Mouse (Mus musculus) hindbrain, embryonic 15.5 days (tissue): ENCODE results near the gene Spata31d1a. TPM values are rescaled to one million over a fixed set of nuclear protein-coding genes. Genes with fewer than 3 reads are reported as not detected.
A peak's percentile ranks its signal among the peaks of the same experiment; 100 is the strongest.

Source experiments
- ATAC-seq: fragments of 200-750 bp; cut with Nextera tagmentation; 2 replicates; pipeline ENCODE4 v1.8.0; 2017; ENCODE audit warnings: low read depth, moderate number of reproducible peaks, moderate TSS enrichment; ENCODE audit not compliant: low FRiP score
- H3K27ac ChIP-seq: fragments of 300-500 bp; sonication (generic); replicated peaks from 2 replicates; pipeline ENCODE4 v1.5.1; 2015; ENCODE audit warnings: mild to moderate bottlenecking, inconsistent platforms
- H3K27me3 ChIP-seq: fragments of 300-500 bp; sonication (generic); 2 replicates; pipeline ENCODE4 v1.6.1; 2015; ENCODE audit warnings: control low read depth, inconsistent platforms
- H3K36me3 ChIP-seq: fragments of 300-500 bp; sonication (generic); 2 replicates; pipeline ENCODE4 v1.6.1; 2015; ENCODE audit warnings: control low read depth, inconsistent platforms
- H3K4me1 ChIP-seq: fragments of 300-500 bp; sonication (generic); replicated peaks from 2 replicates; pipeline ENCODE4 v1.6.1; 2015; ENCODE audit warnings: control low read depth, inconsistent platforms
- H3K4me2 ChIP-seq: fragments of 300-500 bp; sonication (generic); 2 replicates; pipeline ENCODE4 v1.6.1; 2015; ENCODE audit warnings: moderate library complexity, mild to moderate bottlenecking, inconsistent platforms
- H3K4me3 ChIP-seq: fragments of 300-500 bp; sonication (generic); 2 replicates; pipeline ENCODE4 v1.5.1; 2015; ENCODE audit warnings: mild to moderate bottlenecking, inconsistent platforms
- H3K9ac ChIP-seq: fragments of 300-500 bp; sonication (generic); 2 replicates; pipeline ENCODE4 v1.6.1; 2015; ENCODE audit warnings: inconsistent platforms
- H3K9me3 ChIP-seq: fragments of 300-500 bp; sonication (generic); 2 replicates; pipeline ENCODE4 v1.6.1; 2016; ENCODE audit warnings: control low read depth, inconsistent platforms
- WGBS: fragments of 180-500 bp; shearing (Covaris S2); methylation state at CpG from one replicate; pipeline ENCODE4 v1.1.7; 2015; 5-methylcytosine and 5-hydroxymethylcytosine counted together
- polyA plus RNA-seq: library from polyadenylated mRNA; unstranded; fragments of >200 nt; fragmentation: Nextera tagmentation; extraction: Ambion mirVana; gene quantifications from 2 replicates; pipeline ENCODE4 v1.2.1, GENCODE M21; 2015

Spata31d1a gene
- polyA plus RNA-seq, 1 experiment from 2014 or later = not detected

DNA sequence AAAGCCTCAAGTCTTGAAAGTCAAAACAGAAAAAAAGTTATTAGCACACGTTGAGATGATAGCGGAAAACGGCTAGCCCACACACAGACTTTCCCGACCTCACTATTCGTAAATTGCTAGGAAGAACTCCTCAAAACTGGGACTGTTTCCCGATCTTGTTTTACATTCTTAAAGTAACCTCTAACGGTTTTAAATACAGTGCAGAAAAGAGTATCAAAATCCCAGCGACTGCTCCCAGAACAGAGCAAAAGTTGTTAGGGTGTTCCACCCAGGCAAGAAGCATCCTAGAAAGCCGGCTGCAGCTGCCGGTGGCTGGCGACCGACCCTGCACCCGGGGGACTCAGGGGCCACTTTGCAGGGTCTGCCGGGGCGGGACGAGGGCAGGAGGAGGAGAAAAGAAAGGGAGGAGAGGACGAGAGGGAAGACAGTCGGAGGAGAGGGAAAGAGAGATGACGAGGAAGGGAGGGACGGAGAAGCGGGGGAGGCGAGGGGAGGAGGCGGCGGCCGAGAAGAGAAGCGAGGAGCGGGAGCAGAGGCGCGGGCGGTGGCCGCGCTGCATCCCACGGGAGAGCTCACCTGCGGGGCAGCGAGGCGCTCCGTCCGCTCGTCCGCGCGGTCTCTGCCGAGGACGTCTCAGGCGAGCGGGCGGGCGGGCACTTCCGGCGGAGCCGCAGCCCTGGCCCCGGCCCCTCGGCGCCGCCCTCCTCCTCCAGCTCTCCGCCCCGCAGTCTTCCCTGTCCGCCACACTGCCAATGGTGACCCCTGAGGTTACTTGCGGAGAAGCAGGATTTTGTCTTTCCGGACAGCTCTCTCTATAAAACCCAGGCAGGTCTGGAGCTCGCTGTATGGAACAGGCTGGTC lies 34.7 kb downstream of the Spata31d1a start, which contains the start of gene Golm1:
Gene Golm1 (minus strand): TSS at position 661 of the 861 bp plus-strand sequence.
- Histone ChIP-seq H3K4me1 (peaks cover 26% of the 10 kb centered on the region), H3K27ac (peak within 1 kb of the TSS; percentile 71), H3K27me3 (no peaks in the 10 kb centered on the region), H3K9me3 (no peaks in the 10 kb centered on the region), H3K36me3 (no peaks in the 10 kb centered on the region), H3K9ac (peak within 1 kb of the TSS; percentile 63), H3K4me2 (peak within 1 kb of the TSS; percentile 76), H3K4me3 (peak within 1 kb of the TSS; percentile 72)
- ATAC-seq = peak; percentile 54
- under 1% methylated on average over 46 of the region's 61 CpGs for WGBS

DNA sequence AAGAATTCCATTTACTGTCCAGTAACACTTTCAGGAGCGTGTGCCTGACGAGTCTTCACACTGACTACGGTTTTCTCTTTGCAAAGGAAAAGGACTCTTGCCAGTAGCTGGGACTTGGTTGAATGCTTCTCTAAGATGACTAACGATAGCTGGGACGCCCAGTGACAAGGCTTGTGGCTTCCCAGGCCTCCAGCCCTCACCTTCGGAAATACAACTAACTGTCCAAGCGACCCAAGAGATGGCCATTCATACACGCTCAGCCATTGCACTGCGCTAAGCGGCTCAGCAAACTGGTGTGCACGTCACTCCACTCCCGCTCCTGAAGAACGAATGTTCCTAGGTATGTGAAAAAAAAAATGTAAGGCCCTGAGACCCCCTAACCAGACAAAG lies 35.4 kb downstream of the Spata31d1a start:
- Histone ChIP-seq H3K4me2 (peak overlapping the region; percentile 76), H3K4me1 (peaks cover 26% of the 10 kb centered on the region), H3K4me3 (peak overlapping the region; percentile 72), H3K9me3 (no peaks in the 10 kb centered on the region), H3K27ac (peak overlapping the region; percentile 71), H3K27me3 (no peaks in the 10 kb centered on the region), H3K36me3 (no peaks in the 10 kb centered on the region), H3K9ac (peak overlapping the region; percentile 63)
- under 1% methylated on average over 13 of the region's 13 CpGs for WGBS
- ATAC-seq = no peak

DNA sequence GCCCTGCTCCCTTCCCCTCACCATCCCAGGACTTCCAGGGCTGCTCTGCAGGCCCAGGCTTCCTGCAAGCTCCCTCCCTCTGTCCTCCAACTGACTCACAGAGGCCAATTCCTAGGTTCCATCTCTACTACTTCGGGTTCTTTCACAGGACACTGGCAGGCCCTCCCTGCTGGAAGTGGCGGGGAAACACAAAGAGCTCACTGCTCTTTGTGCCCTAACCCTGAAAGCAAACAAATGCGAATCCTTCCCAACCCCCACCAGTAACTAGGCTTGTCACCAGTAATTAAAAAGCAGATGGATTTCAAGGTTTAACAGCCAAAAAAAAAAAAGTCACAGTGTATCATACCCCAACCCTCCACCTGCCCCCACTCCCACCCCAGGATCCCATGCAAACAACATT lies 35.9 kb downstream of the Spata31d1a start:
- 2% methylated on average over 3 of the region's 3 CpGs for WGBS
- no peak for ATAC-seq
- H3K4me3 ChIP-seq = peak overlapping the region; percentile 72
- no peaks in the 10 kb centered on the region for H3K9me3 ChIP-seq
- H3K36me3 ChIP-seq = no peaks in the 10 kb centered on the region
- H3K9ac ChIP-seq = peak overlapping the region; percentile 25; the same call in 1 of the 2 replicates
- no peaks in the 10 kb centered on the region for H3K27me3 ChIP-seq
- H3K27ac ChIP-seq = peak overlapping the region; percentile 45; the same call in 1 of the 2 replicates
- H3K4me2 ChIP-seq = peak overlapping the region; percentile 76
- H3K4me1 ChIP-seq = peaks cover 26% of the 10 kb centered on the region

DNA sequence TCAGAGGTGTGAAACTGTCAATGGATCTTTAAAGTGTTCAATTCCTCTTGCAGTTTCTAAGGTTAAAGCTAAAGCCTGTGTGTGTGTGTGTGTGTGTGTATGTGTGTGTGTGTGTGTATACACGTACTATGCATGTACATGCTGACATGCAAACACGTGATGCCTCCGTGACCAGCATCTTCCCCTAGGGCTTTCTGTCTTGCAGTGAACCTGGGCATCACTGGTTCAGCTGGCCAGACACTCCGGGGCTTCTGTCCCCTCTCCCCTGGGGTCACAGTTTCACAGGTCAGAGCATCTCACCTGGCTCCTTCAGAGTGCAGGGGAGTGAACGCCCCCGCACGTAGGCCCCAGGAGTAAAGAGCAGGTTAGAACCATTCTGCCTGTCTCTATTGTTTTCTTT lies 36.5 kb downstream of the Spata31d1a start:
- Histone ChIP-seq H3K9me3 (no peaks in the 10 kb centered on the region), H3K4me3 (0 out of 2 replicates have a peak overlapping the region, but pooled peaks have one; percentile 7), H3K4me1 (peaks cover 26% of the 10 kb centered on the region), H3K27me3 (no peaks in the 10 kb centered on the region), H3K27ac (no peak overlapping the region), H3K9ac (no peak overlapping the region), H3K4me2 (peak overlapping the region; percentile 76), H3K36me3 (no peaks in the 10 kb centered on the region)
- ATAC-seq = no peak
- WGBS = 15% methylated on average over 7 of the region's 7 CpGs

DNA sequence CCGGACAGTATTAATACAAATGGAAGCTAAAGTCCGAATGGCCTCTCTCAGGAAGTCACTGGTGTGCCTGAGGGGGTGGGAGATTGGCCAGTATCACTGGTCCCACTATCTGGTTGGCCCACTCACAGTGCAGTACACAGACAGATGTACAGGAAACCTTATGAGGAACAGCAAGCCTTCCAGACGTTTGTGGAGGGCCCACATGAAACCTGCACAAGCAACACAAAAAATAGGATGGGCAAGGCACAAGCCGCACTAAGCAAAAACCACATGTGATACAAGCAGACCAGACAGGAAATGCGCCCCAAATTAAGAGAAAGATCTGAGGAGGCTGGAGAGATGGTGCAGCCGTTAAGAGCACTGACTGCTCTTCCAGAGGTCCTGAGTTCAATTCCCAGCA lies 37.9 kb downstream of the Spata31d1a start:
- Histone ChIP-seq H3K9me3 (no peaks in the 10 kb centered on the region), H3K4me1 (peaks cover 26% of the 10 kb centered on the region), H3K36me3 (no peaks in the 10 kb centered on the region), H3K4me2 (no peak overlapping the region), H3K27me3 (no peaks in the 10 kb centered on the region), H3K27ac (no peak overlapping the region), H3K9ac (no peak overlapping the region), H3K4me3 (no peak overlapping the region)
- 63% methylated on average over 6 of the region's 6 CpGs for WGBS
- ATAC-seq = no peak

DNA sequence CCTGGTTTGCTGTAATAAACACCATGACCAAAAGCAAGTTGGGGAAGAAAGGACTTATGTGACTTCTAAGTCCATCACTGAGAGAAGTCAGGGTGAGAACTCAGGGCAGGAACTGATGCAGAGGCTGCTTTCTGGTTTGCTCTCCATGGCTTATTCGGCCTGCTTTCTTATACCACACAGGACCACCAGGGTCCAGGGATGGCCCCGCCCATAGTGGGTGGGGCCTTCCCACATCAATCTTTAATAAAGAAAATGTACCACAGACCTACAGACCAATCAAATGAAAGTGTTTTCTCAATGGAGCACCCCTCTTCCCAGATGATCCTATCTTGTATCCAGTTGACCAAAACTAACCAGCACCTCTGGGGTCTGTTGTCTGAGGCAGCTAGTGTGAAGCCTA lies 38.6 kb downstream of the Spata31d1a start:
- no peaks in the 10 kb centered on the region for H3K27me3 ChIP-seq
- H3K27ac ChIP-seq = no peak overlapping the region
- WGBS = 53% methylated on average over 2 of the region's 2 CpGs
- H3K36me3 ChIP-seq = no peaks in the 10 kb centered on the region
- H3K9ac ChIP-seq = no peak overlapping the region
- ATAC-seq = no peak
- peaks cover 26% of the 10 kb centered on the region for H3K4me1 ChIP-seq
- H3K4me2 ChIP-seq = no peak overlapping the region
- no peak overlapping the region for H3K4me3 ChIP-seq
- H3K9me3 ChIP-seq = no peaks in the 10 kb centered on the region

DNA sequence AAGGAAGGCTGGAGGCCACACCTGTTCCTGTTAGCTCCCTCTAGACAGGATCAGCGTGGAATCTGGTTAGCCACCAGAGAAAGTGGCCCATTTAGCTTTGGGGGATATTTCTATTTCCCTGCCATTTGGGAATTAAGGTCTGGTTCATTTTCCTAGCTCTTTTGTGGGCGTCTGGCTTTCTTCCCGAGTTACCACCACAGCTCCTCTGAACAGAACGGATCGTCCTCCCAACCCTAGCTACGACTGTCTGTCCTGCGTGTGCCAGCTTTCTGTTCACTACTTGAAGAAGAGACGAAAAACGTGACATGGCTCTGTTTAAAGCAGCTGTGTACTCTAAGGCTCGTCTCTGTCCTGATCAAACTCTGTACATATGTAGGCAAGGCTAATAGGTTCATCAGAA lies 40.2 kb downstream of the Spata31d1a start:
- no peak overlapping the region for H3K4me3 ChIP-seq
- no peak overlapping the region for H3K9ac ChIP-seq
- no peak overlapping the region for H3K27ac ChIP-seq
- no peaks in the 10 kb centered on the region for H3K9me3 ChIP-seq
- H3K4me1 ChIP-seq = peaks cover 25% of the 10 kb centered on the region
- no peaks in the 10 kb centered on the region for H3K27me3 ChIP-seq
- no peak for ATAC-seq
- no peak overlapping the region for H3K4me2 ChIP-seq
- 72% methylated on average over 10 of the region's 10 CpGs for WGBS
- no peaks in the 10 kb centered on the region for H3K36me3 ChIP-seq

DNA sequence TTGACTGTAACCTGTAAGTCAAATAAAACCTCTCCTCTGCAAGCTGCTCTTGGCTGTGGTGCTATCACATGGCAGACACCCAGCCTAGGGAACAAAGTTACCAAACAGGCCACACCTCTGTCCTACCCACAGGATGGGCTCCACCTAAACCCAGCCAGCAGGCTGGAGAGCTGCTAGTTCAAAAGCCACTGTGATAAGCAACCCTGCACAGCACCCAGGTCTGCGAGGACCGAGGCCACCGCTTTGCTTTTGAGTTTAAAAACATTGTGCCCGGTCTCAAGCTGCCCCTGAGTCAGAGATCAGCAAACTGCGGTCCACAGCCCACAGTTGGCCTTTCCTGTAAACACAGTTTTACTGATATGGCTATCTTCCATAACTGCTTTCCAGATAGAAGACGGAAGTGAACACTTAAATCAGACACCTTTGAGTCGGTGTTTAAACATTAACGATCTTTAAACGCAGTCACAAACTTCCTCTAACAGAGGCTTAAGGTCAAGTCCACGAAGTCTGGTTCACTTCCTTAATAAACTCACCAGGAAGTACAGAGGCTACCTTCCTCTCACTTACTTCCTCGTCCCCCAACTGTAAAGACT lies 41.5 kb downstream of the Spata31d1a start:
- Histone ChIP-seq H3K27ac (no peak overlapping the region; the same call in 1 of the 2 replicates), H3K9ac (no peak overlapping the region), H3K27me3 (no peaks in the 10 kb centered on the region), H3K4me1 (peaks cover 12% of the 10 kb centered on the region), H3K9me3 (no peaks in the 10 kb centered on the region), H3K36me3 (0 out of 2 replicates have a peak, but pooled peaks cover 1% of the 10 kb centered on the region), H3K4me3 (no peak overlapping the region), H3K4me2 (no peak overlapping the region)
- ATAC-seq = no peak
- 85% methylated on average over 11 of the region's 11 CpGs for WGBS

DNA sequence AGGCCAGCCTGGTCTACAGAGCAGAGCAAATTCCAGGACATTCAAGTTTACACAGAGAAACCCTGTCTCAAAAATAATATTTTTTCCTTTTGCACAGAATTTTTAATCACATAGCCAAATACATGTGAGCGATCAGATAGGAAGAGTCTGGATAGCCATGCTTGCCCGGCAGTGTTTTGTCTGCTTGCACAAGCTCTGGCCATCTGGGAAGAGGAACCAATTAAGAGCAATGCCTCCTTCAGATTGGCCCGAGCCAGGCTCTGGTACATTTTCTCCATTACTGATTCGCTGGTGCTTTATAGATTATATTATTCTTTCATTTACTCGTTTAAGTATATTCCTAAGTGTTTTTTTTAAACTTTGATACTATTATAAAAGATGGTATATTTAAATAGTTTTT lies 42.4 kb downstream of the Spata31d1a start:
- no peak for ATAC-seq
- H3K36me3 ChIP-seq = 0 out of 2 replicates have a peak, but pooled peaks cover 3% of the 10 kb centered on the region
- H3K9me3 ChIP-seq = no peaks in the 10 kb centered on the region
- no peaks in the 10 kb centered on the region for H3K27me3 ChIP-seq
- no peak overlapping the region for H3K4me2 ChIP-seq
- H3K4me1 ChIP-seq = peaks cover 7% of the 10 kb centered on the region
- 77% methylated on average over 5 of the region's 5 CpGs for WGBS
- H3K27ac ChIP-seq = no peak overlapping the region
- H3K4me3 ChIP-seq = no peak overlapping the region
- no peak overlapping the region for H3K9ac ChIP-seq

DNA sequence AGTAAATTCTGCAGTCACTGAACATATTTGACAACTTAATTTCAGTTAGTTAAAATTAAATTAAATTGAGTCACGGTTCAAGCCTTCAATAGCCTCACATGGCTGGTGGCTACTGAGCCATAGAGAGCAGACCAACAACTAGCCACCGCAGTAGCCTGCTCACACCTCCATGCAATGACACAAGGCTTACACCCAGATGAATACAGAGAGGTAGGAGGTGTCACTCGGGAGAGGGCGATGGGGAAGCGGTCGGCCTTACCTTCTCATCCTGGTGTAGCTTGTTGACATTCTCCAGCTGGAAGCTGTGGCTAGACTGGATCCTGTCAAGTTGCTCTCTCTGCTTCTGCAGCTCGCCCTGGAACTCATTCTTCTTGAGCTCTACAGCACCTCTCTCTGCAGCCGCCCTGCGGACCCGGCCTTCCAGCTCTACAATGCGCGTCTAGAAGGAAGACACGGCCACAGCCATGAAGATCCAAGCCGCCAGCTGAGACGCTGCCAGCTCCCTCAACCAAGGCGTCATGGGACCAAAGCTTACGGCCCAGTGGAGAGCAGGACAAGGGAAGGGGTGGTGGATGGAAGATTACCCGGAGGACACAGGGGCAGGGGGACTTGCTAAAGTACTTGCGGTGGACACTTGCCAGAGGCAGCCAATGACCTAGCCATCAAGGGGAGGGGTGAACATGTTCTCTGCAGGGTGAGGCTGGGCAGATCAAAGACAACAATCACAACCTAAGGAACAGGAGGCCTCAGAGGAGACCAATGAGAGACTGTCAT lies 46.0 kb downstream of the Spata31d1a start:
- Histone ChIP-seq H3K9me3 (no peaks in the 10 kb centered on the region), H3K9ac (no peak overlapping the region), H3K27ac (no peak overlapping the region), H3K27me3 (no peaks in the 10 kb centered on the region), H3K4me1 (no peaks in the 10 kb centered on the region), H3K4me3 (no peak overlapping the region), H3K4me2 (no peak overlapping the region), H3K36me3 (0 out of 2 replicates have a peak, but pooled peaks cover 3% of the 10 kb centered on the region)
- no peak for ATAC-seq
- 92% methylated on average over 19 of the region's 19 CpGs for WGBS

DNA sequence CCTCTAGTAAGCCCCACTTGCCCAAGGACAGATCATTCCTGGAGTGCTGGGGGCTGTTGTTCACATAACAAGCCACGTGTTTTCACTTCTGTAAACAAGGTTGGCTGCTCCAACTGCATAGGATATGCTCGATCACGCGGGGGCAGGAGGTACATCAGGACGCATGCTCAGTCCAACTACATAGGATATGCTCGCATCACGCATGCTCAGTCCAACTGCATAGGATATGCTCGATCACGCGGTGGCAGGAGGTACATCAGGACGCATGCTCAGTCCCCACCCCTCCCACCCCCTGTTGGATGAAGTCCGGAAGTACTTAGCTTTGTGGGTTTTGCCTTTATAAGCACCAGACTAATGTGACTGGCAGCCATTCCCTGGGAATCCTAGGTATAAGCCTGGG lies 48.2 kb downstream of the Spata31d1a start:
- 98% methylated on average over 12 of the region's 12 CpGs for WGBS
- Histone ChIP-seq H3K9me3 (no peaks in the 10 kb centered on the region), H3K4me2 (no peak overlapping the region)

More for the DNA sequence above, 48.2 kb downstream of the Spata31d1a start:
- Histone ChIP-seq H3K4me1 (peaks cover 1% of the 10 kb centered on the region; the same call in 1 of the 2 replicates), H3K27me3 (no peaks in the 10 kb centered on the region), H3K9ac (no peak overlapping the region), H3K4me3 (no peak overlapping the region), H3K27ac (no peak overlapping the region), H3K36me3 (0 out of 2 replicates have a peak, but pooled peaks cover 3% of the 10 kb centered on the region)
- no peak for ATAC-seq
